Mouse (Mus musculus): ENCODE results near the gene Tmem217.

- TF ChIP-seq CTCF (IDR thresholded peaks at IDR 0.05; ENCODE audit: control insufficient read depth, insufficient read depth, insufficient replicate concordance, low read depth, low read length) = no peak
- no peak for TF ChIP-seq POLR2A (IDR thresholded peaks at IDR 0.05; ENCODE audit: control insufficient read depth, low read depth, low read length)
Measured at GRCm38 (mm10) chr17:29503700-29504099, 48.5 kb downstream of the Tmem217 start.

Data from testis, adult 2 months (tissue).